Mouse (Mus musculus): ENCODE data around the gene Scd3. TPM values are rescaled to one million over a fixed set of nuclear protein-coding genes. Genes with fewer than 3 reads are reported as not detected.

The Scd3 gene
- polyA plus RNA-seq, 1 experiment from 2014 or later, result 0.28 TPM

DNA sequence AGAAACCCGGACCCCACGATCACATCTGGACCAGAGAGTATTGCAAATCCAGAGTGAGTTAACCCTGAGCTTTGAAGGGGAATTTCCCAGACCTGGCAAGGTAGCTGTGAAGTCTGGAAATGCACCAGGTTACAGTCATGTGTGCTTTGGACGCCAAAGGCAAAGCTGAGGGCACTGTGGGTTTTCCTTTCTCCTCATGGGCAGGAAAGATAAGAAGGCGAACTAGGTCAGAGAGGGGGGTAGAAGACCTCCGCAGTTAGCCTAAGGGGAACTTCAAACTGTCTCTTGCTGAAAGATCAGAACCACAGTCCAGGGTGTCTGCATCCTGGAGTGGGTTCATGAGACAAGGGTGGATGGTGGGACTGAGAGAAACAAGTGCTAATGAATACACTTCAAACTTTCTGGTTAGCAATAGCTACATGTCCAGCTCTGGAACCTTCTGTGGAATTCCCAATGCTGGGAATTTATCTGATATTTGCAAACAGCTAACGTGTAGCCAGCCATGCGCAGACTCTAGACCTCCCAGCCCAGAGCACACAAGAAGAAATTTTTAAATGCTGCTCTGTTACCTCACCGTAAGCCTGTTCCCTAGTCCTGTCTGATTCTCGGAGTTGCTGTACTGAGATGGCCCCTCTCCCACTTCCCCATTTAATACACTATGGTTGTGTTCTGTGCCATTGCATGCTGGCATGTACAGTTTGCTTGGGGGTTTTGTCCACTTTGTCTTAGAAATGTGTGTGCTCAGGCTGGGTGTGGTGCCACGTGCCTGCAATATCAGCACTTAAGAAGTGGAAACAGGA, 5.8 kb upstream of the Scd3 start:
- H3K9ac ChIP-seq (ENCODE audit: low read depth, low read length), result no peak overlapping the region
- ATAC-seq (replicated peaks; ENCODE audit: low FRiP score, low read depth), result no peak
- no peaks in the 10 kb centered on the region for H3K36me3 ChIP-seq (ENCODE audit: insufficient read depth, low read length)
- 90% methylated on average over 10 of the region's 10 CpGs for WGBS
- H3K27me3 ChIP-seq (ENCODE audit: insufficient read depth, low read length), result no peaks in the 10 kb centered on the region
- H3K27ac ChIP-seq, result no peak overlapping the region
- DNase-seq (ENCODE audit: low spot score), result no peak
- TF ChIP-seq CTCF (IDR thresholded peaks at IDR 0.05; ENCODE audit: low read depth), result no peak
- no peak overlapping the region for H3K4me2 ChIP-seq (ENCODE audit: low read length)
- H3K4me3 ChIP-seq (replicated peaks; ENCODE audit: low read depth, low read length), result no peak overlapping the region
- no peaks in the 10 kb centered on the region for H3K4me1 ChIP-seq (replicated peaks; ENCODE audit: insufficient read depth, low read length)
- H3K9me3 ChIP-seq (replicated peaks; ENCODE audit: low read length), result no peaks in the 10 kb centered on the region

DNA sequence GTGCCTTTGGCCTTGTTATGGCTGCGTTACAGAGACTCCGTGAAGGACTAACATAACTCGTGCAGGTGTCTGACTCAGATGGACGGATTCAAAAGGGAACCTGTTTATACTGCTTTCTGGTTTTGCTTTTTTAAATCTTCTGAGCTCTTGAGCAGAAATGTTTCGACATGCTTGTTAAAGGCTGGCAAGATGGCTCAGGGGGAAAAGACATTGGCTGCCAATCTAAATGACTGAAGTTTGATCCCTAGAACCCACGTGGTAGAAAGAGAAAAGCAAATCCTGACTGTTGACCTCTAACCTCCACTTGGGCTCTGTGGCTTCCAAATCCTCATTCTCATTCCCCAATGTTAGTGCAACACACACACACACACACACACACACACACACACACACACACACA, 4.6 kb upstream of the Scd3 start:
- H3K9ac ChIP-seq (ENCODE audit: low read depth, low read length), result no peak overlapping the region
- DNase-seq (ENCODE audit: low spot score) (no peak), ATAC-seq (replicated peaks; ENCODE audit: low FRiP score, low read depth) (no peak)
- no peak overlapping the region for H3K4me3 ChIP-seq (replicated peaks; ENCODE audit: low read depth, low read length)
- no peak overlapping the region for H3K4me2 ChIP-seq (ENCODE audit: low read length)
- 89% methylated on average over 6 of the region's 6 CpGs for WGBS
- H3K27ac ChIP-seq, result no peak overlapping the region
- no peaks in the 10 kb centered on the region for H3K4me1 ChIP-seq (replicated peaks; ENCODE audit: insufficient read depth, low read length)
- H3K36me3 ChIP-seq (ENCODE audit: insufficient read depth, low read length), result no peaks in the 10 kb centered on the region
- H3K27me3 ChIP-seq (ENCODE audit: insufficient read depth, low read length), result no peaks in the 10 kb centered on the region
- no peaks in the 10 kb centered on the region for H3K9me3 ChIP-seq (replicated peaks; ENCODE audit: low read length)
- TF ChIP-seq CTCF (IDR thresholded peaks at IDR 0.05; ENCODE audit: low read depth), result no peak

- WGBS, result 81% methylated on average over 2 of the region's 2 CpGs
Measured at GRCm38 (mm10) chr19:44198964-44199363, 4.1 kb upstream of the Scd3 start.

GRCm38 (mm10) chr19:44207079-44207478, 4.0 kb downstream of the Scd3 start:
- no peaks in the 10 kb centered on the region for H3K36me3 ChIP-seq (ENCODE audit: insufficient read depth, low read length)
- H3K9ac ChIP-seq (ENCODE audit: low read depth, low read length), result no peak overlapping the region
- no peak overlapping the region for H3K27ac ChIP-seq
- ATAC-seq (replicated peaks; ENCODE audit: low FRiP score, low read depth) (no peak), DNase-seq (ENCODE audit: low spot score) (no peak)
- H3K4me1 ChIP-seq (replicated peaks; ENCODE audit: insufficient read depth, low read length), result no peaks in the 10 kb centered on the region
- no peaks in the 10 kb centered on the region for H3K27me3 ChIP-seq (ENCODE audit: insufficient read depth, low read length)
- WGBS, result 74% methylated on average over 2 of the region's 2 CpGs
- no peaks in the 10 kb centered on the region for H3K9me3 ChIP-seq (replicated peaks; ENCODE audit: low read length)
- no peak overlapping the region for H3K4me3 ChIP-seq (replicated peaks; ENCODE audit: low read depth, low read length)
- H3K4me2 ChIP-seq (ENCODE audit: low read length), result no peak overlapping the region
- peak; percentile 36; the same call in 1 of the 2 replicates for TF ChIP-seq CTCF (IDR thresholded peaks at IDR 0.05; ENCODE audit: low read depth)

More at GRCm38 (mm10) chr19:44198964-44199363, 4.1 kb upstream of the Scd3 start:
- Histone ChIP-seq H3K4me2 (ENCODE audit: low read length) (no peak overlapping the region), H3K4me1 (replicated peaks; ENCODE audit: insufficient read depth, low read length) (no peaks in the 10 kb centered on the region), H3K27ac (no peak overlapping the region), H3K9ac (ENCODE audit: low read depth, low read length) (no peak overlapping the region), H3K9me3 (replicated peaks; ENCODE audit: low read length) (no peaks in the 10 kb centered on the region), H3K36me3 (ENCODE audit: insufficient read depth, low read length) (no peaks in the 10 kb centered on the region), H3K27me3 (ENCODE audit: insufficient read depth, low read length) (no peaks in the 10 kb centered on the region), H3K4me3 (replicated peaks; ENCODE audit: low read depth, low read length) (no peak overlapping the region)
- peak; percentile 20 for DNase-seq (ENCODE audit: low spot score)
- peak; percentile 60 for TF ChIP-seq CTCF (IDR thresholded peaks at IDR 0.05; ENCODE audit: low read depth)
- no peak for ATAC-seq (replicated peaks; ENCODE audit: low FRiP score, low read depth)

- DNase-seq (ENCODE audit: low spot score) (no peak), ATAC-seq (replicated peaks; ENCODE audit: low FRiP score, low read depth) (no peak)
- H3K4me3 ChIP-seq (replicated peaks; ENCODE audit: low read depth, low read length), result no peak overlapping the region
- WGBS, result 70% methylated on average over 12 of the region's 12 CpGs
- no peaks in the 10 kb centered on the region for H3K9me3 ChIP-seq (replicated peaks; ENCODE audit: low read length)
- 0 out of 2 replicates have a peak, but pooled peaks have one; percentile 8 for TF ChIP-seq CTCF (IDR thresholded peaks at IDR 0.05; ENCODE audit: low read depth)
- no peak overlapping the region for H3K4me2 ChIP-seq (ENCODE audit: low read length)
- H3K27ac ChIP-seq, result no peak overlapping the region
- H3K9ac ChIP-seq (ENCODE audit: low read depth, low read length), result no peak overlapping the region
- H3K27me3 ChIP-seq (ENCODE audit: insufficient read depth, low read length), result no peaks in the 10 kb centered on the region
- no peaks in the 10 kb centered on the region for H3K4me1 ChIP-seq (replicated peaks; ENCODE audit: insufficient read depth, low read length)
- H3K36me3 ChIP-seq (ENCODE audit: insufficient read depth, low read length), result no peaks in the 10 kb centered on the region
Measured at GRCm38 (mm10) chr19:44215255-44215654, 12.2 kb downstream of the Scd3 start.

GRCm38 (mm10) chr19:44217958-44218525, 15.0 kb downstream of the Scd3 start:
- 52% methylated on average over 3 of the region's 3 CpGs for WGBS
- H3K9ac ChIP-seq (ENCODE audit: low read depth, low read length), result no peak overlapping the region

More at GRCm38 (mm10) chr19:44217958-44218525, 15.0 kb downstream of the Scd3 start:
- no peak overlapping the region for H3K4me3 ChIP-seq (replicated peaks; ENCODE audit: low read depth, low read length)
- DNase-seq (ENCODE audit: low spot score) (no peak), ATAC-seq (replicated peaks; ENCODE audit: low FRiP score, low read depth) (no peak)
- no peaks in the 10 kb centered on the region for H3K27me3 ChIP-seq (ENCODE audit: insufficient read depth, low read length)
- no peak overlapping the region for H3K27ac ChIP-seq
- no peak overlapping the region for H3K4me2 ChIP-seq (ENCODE audit: low read length)
- no peaks in the 10 kb centered on the region for H3K36me3 ChIP-seq (ENCODE audit: insufficient read depth, low read length)
- TF ChIP-seq CTCF (IDR thresholded peaks at IDR 0.05; ENCODE audit: low read depth), result no peak
- no peaks in the 10 kb centered on the region for H3K4me1 ChIP-seq (replicated peaks; ENCODE audit: insufficient read depth, low read length)
- H3K9me3 ChIP-seq (replicated peaks; ENCODE audit: low read length), result no peaks in the 10 kb centered on the region
